Mouse (Mus musculus): Measurements from ENCODE around the gene Psmc5. TPM values are rescaled to one million over a fixed set of nuclear protein-coding genes. Genes with fewer than 3 reads are reported as not detected.

The Psmc5 gene
- total RNA-seq, 2 experiments from 2014 or later, result 124 to 135 TPM

- no peak for DNase-seq (ENCODE audit: low spot score)
Measured at GRCm38 (mm10) chr11:106306065-106306385, 50.1 kb downstream of the Psmc5 start.

- no peak for DNase-seq (ENCODE audit: low spot score)
Measured at GRCm38 (mm10) chr11:106306758-106307157, 50.8 kb downstream of the Psmc5 start.

GRCm38 (mm10) chr11:106307432-106307831 is 51.5 kb downstream of the Psmc5 start:
- no peak for DNase-seq (ENCODE audit: low spot score)

- no peak for DNase-seq (ENCODE audit: low spot score)
Measured at GRCm38 (mm10) chr11:106308162-106308561, 52.2 kb downstream of the Psmc5 start.

- DNase-seq (ENCODE audit: low spot score), result no peak
Measured at GRCm38 (mm10) chr11:106310123-106310522, 54.2 kb downstream of the Psmc5 start.

Other genes starting within 250 kb of the Psmc5 start
- not detected for gene Kcnh6, start 248.0 kb upstream of the Psmc5 start, total RNA-seq (2021)
- gene Dcaf7, start 219.3 kb upstream of the Psmc5 start, total RNA-seq (2021), result 10 to 100 TPM; 24.8 to 25.9 TPM
- 10 to 100 TPM; 39.7 to 44.4 TPM for gene Taco1, start 190.1 kb upstream of the Psmc5 start, total RNA-seq (2021)
- gene Map3k3, start 171.5 kb upstream of the Psmc5 start, total RNA-seq (2021), result 10 to 100 TPM; 20.9 to 23.2 TPM
- not detected for gene Gm10840, start 95.3 kb upstream of the Psmc5 start, total RNA-seq (2021)
- 1 to 10 TPM; 3.2 to 3.6 TPM for gene Limd2, start 95.3 kb upstream of the Psmc5 start, total RNA-seq (2021)
- 10 to 100 TPM; 13.7 to 14.1 TPM for gene Strada, start 54.0 kb upstream of the Psmc5 start, total RNA-seq (2021)
- gene Ccdc47, start 39.8 kb upstream of the Psmc5 start, total RNA-seq (2021), result 10 to 100 TPM; 74.0 to 79.0 TPM
- gene Ddx42, start 39.2 kb upstream of the Psmc5 start, total RNA-seq (2021), result 10 to 100 TPM; 25.8 to 26.2 TPM
- 10 to 100 TPM; 20.7 to 20.9 TPM for gene Ftsj3, start 75 bp upstream of the Psmc5 start, total RNA-seq (2021)
- 10 to 100 TPM in 1 of 2 experiments, 1 to 10 TPM in 1; 7.8 to 12.0 TPM for gene Smarcd2, start 16.8 kb downstream of the Psmc5 start, total RNA-seq (2021)
- gene Tcam1, start 20.5 kb downstream of the Psmc5 start, total RNA-seq (2021), result under 1 TPM; 0.07 to 0.11 TPM
- not detected for gene Gh, start 45.7 kb downstream of the Psmc5 start, total RNA-seq (2021)
- gene Cd79b, start 58.6 kb downstream of the Psmc5 start, total RNA-seq (2021), result under 1 TPM; 0.18 to 0.33 TPM
- gene Scn4a, start 97.1 kb downstream of the Psmc5 start, total RNA-seq (2021), result 100 to 1,000 TPM; 472 to 505 TPM
- 1 to 10 TPM; 4.8 to 5.7 TPM for gene Prr29, start 109.3 kb downstream of the Psmc5 start, total RNA-seq (2021)
- gene Icam2, start 131.9 kb downstream of the Psmc5 start, total RNA-seq (2021), result 1 to 10 TPM; 3.3 to 7.8 TPM
- 1 to 10 TPM; 6.6 to 9.1 TPM for gene Ern1, start 231.7 kb downstream of the Psmc5 start, total RNA-seq (2021)

Measured in gastrocnemius, adult 18-20 months (tissue).